Mouse (Mus musculus): ENCODE measurements around the gene Madcam1. TPM values are rescaled to one million over a fixed set of nuclear protein-coding genes. Genes with fewer than 3 reads are reported as not detected.

Madcam1 gene
- polyA plus RNA-seq, 1 experiment from 2014 or later, result 16.9 TPM

GRCm38 (mm10) chr10:79680606-79681495, 16.5 kb downstream of the Madcam1 start:
- Histone ChIP-seq H3K4me2 (replicated peaks; ENCODE audit: low read depth) (peak overlapping the region; percentile 60), H3K9me3 (ENCODE audit: control insufficient read depth) (no peaks in the 10 kb centered on the region), H3K36me3 (ENCODE audit: control insufficient read depth, insufficient read depth) (peaks cover 20% of the 10 kb centered on the region), H3K4me3 (ENCODE audit: low read depth, low read length) (peak overlapping the region; percentile 72), H3K4me1 (replicated peaks; ENCODE audit: control insufficient read depth, insufficient read depth, low read length) (no peaks in the 10 kb centered on the region; the same call in 1 of the 2 replicates), H3K27me3 (replicated peaks; ENCODE audit: control insufficient read depth, insufficient read depth, low read length) (no peaks in the 10 kb centered on the region), H3K9ac (ENCODE audit: low read depth, low read length) (0 out of 2 replicates have a peak overlapping the region, but pooled peaks have one; percentile 23), H3K27ac (ENCODE audit: low read depth, low read length) (peak overlapping the region; percentile 17)
- no peak for TF ChIP-seq CTCF (IDR thresholded peaks at IDR 0.05; ENCODE audit: low read depth)
- peak; percentile 15; the same call in 1 of the 2 replicates for ATAC-seq
- WGBS, result 20% methylated on average over 11 of the region's 11 CpGs

DNA sequence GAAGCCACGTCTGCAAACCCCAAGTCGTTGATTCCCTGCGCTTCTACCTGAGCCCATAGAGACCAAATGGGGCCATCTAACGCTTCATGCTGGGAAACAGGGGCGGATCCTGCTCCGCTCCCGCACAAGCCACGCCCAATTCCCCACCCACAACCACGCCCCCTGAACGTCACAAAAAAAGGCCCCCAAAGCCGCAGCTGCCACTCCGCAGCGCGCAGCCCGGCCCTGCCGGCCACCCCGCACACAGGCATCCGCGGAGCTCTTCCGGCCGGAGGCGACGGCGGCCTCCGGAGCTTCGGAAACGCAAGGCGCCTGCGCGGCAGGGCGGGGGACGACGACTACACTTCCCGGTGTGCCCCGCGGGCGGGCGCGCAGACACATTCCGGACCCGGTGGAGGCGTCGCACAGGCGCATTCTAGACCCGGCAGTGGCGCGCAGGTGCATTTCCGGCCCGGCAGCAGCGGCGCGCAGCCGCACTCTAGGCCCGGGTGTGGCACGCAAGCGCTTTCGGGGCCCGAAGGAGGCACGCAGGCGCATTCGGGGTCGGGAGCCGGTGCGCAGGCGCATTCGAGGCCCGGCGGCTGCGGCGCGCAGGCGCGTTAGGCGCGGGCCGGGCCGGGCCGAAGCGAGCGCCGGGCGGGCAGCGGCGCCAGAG, 17.4 kb downstream of the Madcam1 start, which contains the start of gene Cdc34:
Gene Cdc34, plus strand, starts transcription at position 605 of the 655 bp plus-strand sequence.
- Histone ChIP-seq H3K9me3 (ENCODE audit: control insufficient read depth) (no peaks in the 10 kb centered on the region), H3K9ac (ENCODE audit: low read depth, low read length) (peak within 1 kb of the TSS; percentile 82), H3K4me1 (replicated peaks; ENCODE audit: control insufficient read depth, insufficient read depth, low read length) (no peaks in the 10 kb centered on the region; the same call in 1 of the 2 replicates), H3K36me3 (ENCODE audit: control insufficient read depth, insufficient read depth) (peaks cover 25% of the 10 kb centered on the region), H3K4me2 (replicated peaks; ENCODE audit: low read depth) (peak within 1 kb of the TSS; percentile 86), H3K27ac (ENCODE audit: low read depth, low read length) (peak within 1 kb of the TSS; percentile 76), H3K27me3 (replicated peaks; ENCODE audit: control insufficient read depth, insufficient read depth, low read length) (no peaks in the 10 kb centered on the region), H3K4me3 (ENCODE audit: low read depth, low read length) (peak within 1 kb of the TSS; percentile 72)
- ATAC-seq, result peak; percentile 92
- under 1% methylated on average over 57 of the region's 84 CpGs for WGBS
- peak; percentile 63 for TF ChIP-seq CTCF (IDR thresholded peaks at IDR 0.05; ENCODE audit: low read depth)

- Histone ChIP-seq H3K4me3 (ENCODE audit: low read depth, low read length) (peak overlapping the region; percentile 72), H3K9ac (ENCODE audit: low read depth, low read length) (peak overlapping the region; percentile 82), H3K4me2 (replicated peaks; ENCODE audit: low read depth) (peak overlapping the region; percentile 86), H3K9me3 (ENCODE audit: control insufficient read depth) (no peaks in the 10 kb centered on the region), H3K27me3 (replicated peaks; ENCODE audit: control insufficient read depth, insufficient read depth, low read length) (no peaks in the 10 kb centered on the region), H3K36me3 (ENCODE audit: control insufficient read depth, insufficient read depth) (peaks cover 33% of the 10 kb centered on the region), H3K4me1 (replicated peaks; ENCODE audit: control insufficient read depth, insufficient read depth, low read length) (no peaks in the 10 kb centered on the region; the same call in 1 of the 2 replicates), H3K27ac (ENCODE audit: low read depth, low read length) (peak overlapping the region; percentile 76)
- 0 out of 2 replicates have a peak, but pooled peaks have one; percentile 2 for ATAC-seq
- 0% methylated on average over 10 of the region's 10 CpGs for WGBS
- TF ChIP-seq CTCF (IDR thresholded peaks at IDR 0.05; ENCODE audit: low read depth), result no peak
These were observed 18.2 kb downstream of the Madcam1 start for GRCm38 (mm10) chr10:79682551-79682915.

GRCm38 (mm10) chr10:79682916-79683582, 18.7 kb downstream of the Madcam1 start:
- peak; percentile 71 for TF ChIP-seq CTCF (IDR thresholded peaks at IDR 0.05; ENCODE audit: low read depth)
- Histone ChIP-seq H3K4me1 (replicated peaks; ENCODE audit: control insufficient read depth, insufficient read depth, low read length) (no peaks in the 10 kb centered on the region; the same call in 1 of the 2 replicates), H3K4me3 (ENCODE audit: low read depth, low read length) (peak overlapping the region; percentile 72), H3K27me3 (replicated peaks; ENCODE audit: control insufficient read depth, insufficient read depth, low read length) (no peaks in the 10 kb centered on the region), H3K9ac (ENCODE audit: low read depth, low read length) (peak overlapping the region; percentile 82), H3K36me3 (ENCODE audit: control insufficient read depth, insufficient read depth) (peaks cover 38% of the 10 kb centered on the region), H3K9me3 (ENCODE audit: control insufficient read depth) (no peaks in the 10 kb centered on the region), H3K27ac (ENCODE audit: low read depth, low read length) (peak overlapping the region; percentile 76), H3K4me2 (replicated peaks; ENCODE audit: low read depth) (peak overlapping the region; percentile 86)
- WGBS, result 2% methylated on average over 10 of the region's 10 CpGs
- ATAC-seq, result 0 out of 2 replicates have a peak, but pooled peaks have one; percentile 7

- H3K36me3 ChIP-seq (ENCODE audit: control insufficient read depth, insufficient read depth), result peaks cover 47% of the 10 kb centered on the region
- peak overlapping the region; percentile 72; the same call in 1 of the 2 replicates for H3K4me3 ChIP-seq (ENCODE audit: low read depth, low read length)
- H3K9ac ChIP-seq (ENCODE audit: low read depth, low read length), result peak overlapping the region; percentile 82; the same call in 1 of the 2 replicates
- no peaks in the 10 kb centered on the region; the same call in 1 of the 2 replicates for H3K4me1 ChIP-seq (replicated peaks; ENCODE audit: control insufficient read depth, insufficient read depth, low read length)
- TF ChIP-seq CTCF (IDR thresholded peaks at IDR 0.05; ENCODE audit: low read depth), result no peak
- H3K4me2 ChIP-seq (replicated peaks; ENCODE audit: low read depth), result peak overlapping the region; percentile 86
- no peaks in the 10 kb centered on the region for H3K9me3 ChIP-seq (ENCODE audit: control insufficient read depth)
- no peaks in the 10 kb centered on the region for H3K27me3 ChIP-seq (replicated peaks; ENCODE audit: control insufficient read depth, insufficient read depth, low read length)
- peak overlapping the region; percentile 3; the same call in 1 of the 2 replicates for H3K27ac ChIP-seq (ENCODE audit: low read depth, low read length)
- ATAC-seq, result no peak
- WGBS, result 69% methylated on average over 6 of the region's 6 CpGs
These were observed 19.6 kb downstream of the Madcam1 start for GRCm38 (mm10) chr10:79683726-79684640.

Data from intestine, postnatal 0 days (tissue).